Mouse (Mus musculus) spleen, adult 2 months (tissue): ENCODE measurements around the gene Pcdh9. TPM values are rescaled to one million over a fixed set of nuclear protein-coding genes. Genes with fewer than 3 reads are reported as not detected.

ENCODE experiments used
- DNase-seq, 2 experiments: peaks; one replicate each; pipeline versions ENCODE4 v3.0.0 to v3.0.0-alpha.2; 2012 to 2021; ENCODE audit warnings: low spot score in 2 of 2, low read depth in 1 of 2
- H3K27ac ChIP-seq: fragments of 200-500 bp; 2 replicates; pipeline ENCODE4 v1.5.1; 2012; ENCODE audit warnings: low read length, inconsistent platforms; ENCODE audit not compliant: insufficient read depth
- H3K27me3 ChIP-seq: fragments of 200-500 bp; 2 replicates; pipeline ENCODE4 v1.6.1; 2012; ENCODE audit warnings: mild to moderate bottlenecking, moderate library complexity, low read length, inconsistent platforms; ENCODE audit not compliant: control insufficient read depth, insufficient read depth
- H3K36me3 ChIP-seq: fragments of 200-500 bp; 2 replicates; pipeline ENCODE4 v1.6.1; 2012; ENCODE audit warnings: mild to moderate bottlenecking, low read length, inconsistent platforms; ENCODE audit not compliant: control insufficient read depth, insufficient read depth
- H3K4me1 ChIP-seq: fragments of 200-500 bp; 2 replicates; pipeline ENCODE4 v1.6.1; 2011; ENCODE audit warnings: inconsistent platforms; ENCODE audit not compliant: control insufficient read depth, insufficient read depth, insufficient read length
- H3K4me3 ChIP-seq: fragments of 200-500 bp; 2 replicates; pipeline ENCODE4 v1.5.1; 2011; ENCODE audit warnings: mild to moderate bottlenecking, inconsistent platforms; ENCODE audit not compliant: insufficient read depth, insufficient read length; ENCODE audit errors: extremely low read depth
- CTCF ChIP-seq: fragments of 200-500 bp; IDR thresholded peaks from 2 replicates; pipeline ENCODE4 v1.5.1; 2011; ENCODE audit warnings: mild to moderate bottlenecking, inconsistent platforms; ENCODE audit not compliant: insufficient read depth, insufficient read length, insufficient replicate concordance; ENCODE audit errors: extremely low read depth
- POLR2A ChIP-seq: fragments of 200-500 bp; IDR thresholded peaks from 2 replicates; pipeline ENCODE4 v1.6.1; 2011; ENCODE audit warnings: low read depth, low read length, inconsistent platforms
- WGBS: fragments of 180-500 bp; shearing (Covaris S2); methylation state at CpG from one replicate; pipeline ENCODE4 v1.1.7; 2018; 5-methylcytosine and 5-hydroxymethylcytosine counted together
- polyA plus RNA-seq: library from polyadenylated mRNA; depleted of rRNA; stranded (reverse); fragments of >200 nt; gene quantifications from 2 replicates; pipeline ENCODE4 v1.2.3, GENCODE M21; 2012; rRNA removed

Pcdh9 gene
- polyA plus RNA-seq, result 0.41 and 0.67 TPM in 2 replicates

DNA sequence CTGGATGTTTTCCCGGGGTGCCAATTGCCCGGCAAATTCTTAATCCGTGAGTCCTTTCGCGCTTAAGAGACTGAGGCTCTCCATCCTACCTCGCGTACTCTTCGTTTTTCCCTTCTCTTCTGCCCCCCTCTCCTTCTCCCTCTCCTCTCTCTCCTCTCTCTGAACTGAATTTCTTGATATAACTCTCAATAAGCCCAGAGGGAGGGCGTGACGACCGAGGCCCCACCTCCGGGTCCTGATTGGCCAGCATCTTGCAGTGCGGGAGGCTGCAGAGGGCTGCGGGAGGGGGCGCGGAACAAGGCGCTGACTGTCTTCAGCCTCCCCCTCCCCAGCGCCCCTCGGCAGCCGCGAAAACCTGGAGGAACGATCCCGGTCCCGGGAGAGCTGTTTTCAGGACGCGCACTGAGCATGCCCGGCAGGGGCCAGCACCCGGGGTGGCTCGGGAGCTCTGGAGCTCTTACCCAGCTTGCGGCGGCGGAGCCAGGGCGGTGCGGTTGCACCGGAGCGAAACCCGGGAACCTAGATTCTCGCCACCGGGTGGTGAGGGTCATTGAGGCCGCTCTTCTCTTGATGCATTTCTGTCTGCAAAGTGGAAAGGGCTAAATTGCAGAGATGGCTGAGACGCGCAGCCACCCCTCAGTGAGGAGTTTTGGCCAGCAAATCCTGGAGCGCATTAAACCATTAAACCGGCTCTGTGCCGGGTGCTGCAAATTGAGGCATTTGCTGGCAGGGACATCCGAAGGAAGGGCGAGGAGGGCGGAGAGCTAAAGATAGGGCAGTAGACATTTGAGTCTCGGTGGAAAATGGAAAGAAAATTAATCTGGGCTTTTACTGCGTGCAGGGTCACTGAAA, at the start of gene Pcdh9:
TSS of gene Pcdh9 (minus strand) at position 161 of the 852 bp plus-strand sequence.
- 2% methylated on average over 50 of the region's 50 CpGs for WGBS
- Histone ChIP-seq H3K4me3 (peak within 1 kb of the TSS; percentile 47), H3K36me3 (no peaks in the 10 kb centered on the region), H3K4me1 (no peaks in the 10 kb centered on the region), H3K27ac (no peak within 1 kb of the TSS), H3K27me3 (peaks cover 6% of the 10 kb centered on the region; the same call in 1 of the 2 replicates)
- no peak for DNase-seq
- TF ChIP-seq POLR2A (no peak), CTCF (no peak)

DNA sequence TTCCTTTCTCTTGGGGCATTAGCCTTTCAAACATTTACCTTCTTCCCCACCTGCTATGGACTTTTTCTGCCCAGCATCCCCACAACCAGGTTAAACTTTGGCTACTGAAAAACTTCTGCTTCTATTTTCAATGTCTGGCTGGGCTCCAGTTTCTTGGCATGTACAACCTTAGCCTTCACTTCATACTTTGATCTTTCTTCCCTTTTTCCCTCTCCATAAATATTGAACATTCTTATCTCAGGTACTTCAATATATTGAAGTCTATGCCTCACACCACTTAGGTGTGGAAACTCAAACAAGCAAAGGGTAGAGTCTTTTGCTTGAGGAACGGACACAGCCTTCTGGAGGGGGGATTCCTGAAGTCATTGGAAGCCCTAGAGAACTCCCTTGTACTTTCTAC, 16.4 kb upstream of the Pcdh9 start:
- DNase-seq, result no peak

DNA sequence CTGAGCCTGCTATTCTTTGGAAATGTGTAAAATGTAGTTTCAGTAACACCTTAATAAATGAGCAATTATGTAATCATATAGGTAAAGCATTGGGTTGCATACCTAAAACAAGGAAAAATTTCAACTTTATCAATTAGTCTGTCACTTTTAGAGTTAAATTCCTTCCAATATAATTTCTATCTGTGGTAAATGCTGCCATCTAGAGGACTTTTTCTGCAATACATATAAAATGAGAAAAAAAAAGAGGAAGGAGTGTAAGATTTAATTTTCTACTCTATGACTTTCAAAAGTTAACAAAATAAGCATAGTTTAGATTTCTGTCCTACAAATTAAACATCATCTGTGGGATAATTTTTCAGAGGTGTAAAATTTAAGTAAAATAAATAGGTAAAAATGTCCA, 8.1 kb upstream of the Pcdh9 start:
- no peak for DNase-seq
- no peaks in the 10 kb centered on the region for H3K36me3 ChIP-seq
- H3K4me3 ChIP-seq, result no peak overlapping the region
- H3K27ac ChIP-seq, result no peak overlapping the region
- TF ChIP-seq POLR2A (no peak), CTCF (no peak)
- H3K4me1 ChIP-seq, result no peaks in the 10 kb centered on the region
- H3K27me3 ChIP-seq, result no peaks in the 10 kb centered on the region

More for the DNA sequence above, 16.4 kb upstream of the Pcdh9 start:
- H3K27me3 ChIP-seq, result no peaks in the 10 kb centered on the region
- H3K27ac ChIP-seq, result no peak overlapping the region
- H3K4me1 ChIP-seq, result no peaks in the 10 kb centered on the region
- no peaks in the 10 kb centered on the region for H3K36me3 ChIP-seq
- no peak overlapping the region for H3K4me3 ChIP-seq
- WGBS, result 74% methylated on average over 1 of the region's 1 CpGs
- no peak for TF ChIP-seq POLR2A
- no peak for TF ChIP-seq CTCF

DNA sequence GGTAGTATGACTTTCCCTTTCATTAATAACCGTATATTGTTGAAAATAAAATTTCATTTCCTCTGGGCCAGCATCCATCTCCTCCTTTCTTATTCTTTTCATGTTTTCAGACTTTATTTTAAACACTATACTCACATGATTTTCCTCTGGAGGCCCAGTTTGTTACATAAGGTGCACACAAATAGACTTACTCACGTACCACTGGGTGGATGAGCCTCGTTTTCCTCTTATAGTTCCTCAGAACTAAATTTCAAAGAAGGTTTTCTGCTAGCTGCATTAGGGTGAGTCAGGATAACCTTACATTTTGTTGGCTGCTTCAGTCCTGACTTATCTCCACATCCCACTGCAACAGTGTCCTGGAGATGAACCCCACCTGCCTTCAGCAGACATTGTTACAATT, 4.7 kb upstream of the Pcdh9 start:
- Histone ChIP-seq H3K36me3 (no peaks in the 10 kb centered on the region), H3K27me3 (peaks cover 6% of the 10 kb centered on the region; the same call in 1 of the 2 replicates), H3K27ac (no peak overlapping the region), H3K4me3 (no peak overlapping the region), H3K4me1 (no peaks in the 10 kb centered on the region)
- WGBS, result 86% methylated on average over 3 of the region's 3 CpGs
- DNase-seq, result no peak
- no peak for TF ChIP-seq POLR2A
- no peak for TF ChIP-seq CTCF

DNA sequence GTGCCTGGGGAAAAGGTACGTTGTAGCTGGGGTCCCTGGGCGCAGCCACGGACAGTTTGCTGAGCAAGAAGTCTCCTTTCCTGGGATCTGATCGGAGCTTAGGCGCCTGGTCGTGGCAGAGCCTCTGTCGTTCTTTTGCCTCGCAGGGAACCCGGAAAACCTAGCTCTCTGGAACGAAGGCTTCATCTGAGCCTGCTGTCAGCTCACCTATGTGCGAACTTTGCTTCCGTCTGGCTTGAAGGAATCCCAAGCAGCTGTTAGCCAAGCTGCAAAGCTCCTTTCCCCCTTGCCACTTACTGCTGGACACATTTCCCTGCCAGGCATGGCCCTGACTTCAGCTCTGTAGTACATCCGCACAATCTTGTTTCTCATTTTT, 880 bp upstream of the Pcdh9 start:
- no peak for TF ChIP-seq CTCF
- Histone ChIP-seq H3K27ac (no peak overlapping the region), H3K4me3 (peak overlapping the region; percentile 47; the same call in 1 of the 2 replicates), H3K36me3 (no peaks in the 10 kb centered on the region), H3K27me3 (peaks cover 6% of the 10 kb centered on the region; the same call in 1 of the 2 replicates), H3K4me1 (no peaks in the 10 kb centered on the region)
- DNase-seq, result no peak
- 5% methylated on average over 13 of the region's 13 CpGs for WGBS

DNA sequence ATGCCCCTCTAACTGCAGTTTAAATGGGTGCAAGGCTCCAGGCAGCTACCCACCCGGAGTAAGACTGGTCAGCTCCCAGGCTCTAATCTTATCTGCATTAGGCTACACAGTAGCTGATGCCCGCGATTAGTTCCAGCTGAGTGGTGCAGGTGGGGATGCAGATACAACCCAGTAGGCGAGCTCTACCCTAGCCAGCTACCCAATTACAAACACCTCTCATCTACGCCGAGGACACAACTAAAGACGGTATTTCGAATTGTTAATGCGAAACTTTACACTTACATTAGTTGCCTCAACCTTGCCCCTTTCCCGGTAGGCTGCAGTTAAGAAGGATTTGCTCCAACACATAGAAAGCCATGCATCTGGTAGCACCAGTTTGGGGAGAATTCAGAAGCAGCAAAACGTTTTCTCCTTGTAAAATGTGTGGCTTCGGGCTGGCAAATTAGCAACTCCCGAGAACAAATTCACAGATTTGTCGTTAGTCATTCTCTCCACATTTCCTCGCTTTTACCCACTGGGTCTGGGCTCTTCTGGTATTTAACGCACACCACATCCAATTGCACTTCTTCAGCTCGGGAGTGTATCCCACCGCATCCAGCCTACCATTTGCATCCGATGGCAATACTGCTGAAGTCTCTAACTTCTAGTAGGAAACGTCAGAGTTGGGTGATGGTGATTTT, 500 bp downstream of the Pcdh9 start:
- peak overlapping the region; percentile 47 for H3K4me3 ChIP-seq
- H3K36me3 ChIP-seq, result no peaks in the 10 kb centered on the region
- 5% methylated on average over 20 of the region's 20 CpGs for WGBS
- H3K27me3 ChIP-seq, result peaks cover 6% of the 10 kb centered on the region; the same call in 1 of the 2 replicates
- no peak for DNase-seq
- no peak overlapping the region for H3K27ac ChIP-seq
- H3K4me1 ChIP-seq, result no peaks in the 10 kb centered on the region
- TF ChIP-seq POLR2A (no peak), CTCF (no peak)
